Mouse (Mus musculus) limb, embryonic 14.5 days (tissue): ENCODE measurements at regions not wholly inside any gene's neighbourhood (a gene's known extent, or its start where the extent isn't known, plus 50 kb on each side); places are given as distances from the start of the nearest gene placed in this dataset.

Experiments used
- ATAC-seq: fragments of 200-750 bp; cut with Nextera tagmentation; 2 replicates; pipeline ENCODE4 v1.8.0; 2017; ENCODE audit warnings: low read depth, moderate number of reproducible peaks, moderate TSS enrichment; ENCODE audit not compliant: low FRiP score
- DNase-seq: peaks from one replicate; pipeline ENCODE4 v3.0.0-alpha.2; 2015; ENCODE audit warnings: low spot score
- H3K27ac ChIP-seq: fragments of 300-500 bp; sonication (generic); replicated peaks from 2 replicates; pipeline ENCODE4 v1.5.1; 2014; ENCODE audit warnings: low read depth, mild to moderate bottlenecking, low read length, moderate library complexity, mixed read lengths
- H3K27me3 ChIP-seq: fragments of 300-500 bp; sonication (generic); 2 replicates; pipeline ENCODE4 v1.6.1; 2014; ENCODE audit warnings: low read length, mixed read lengths; ENCODE audit not compliant: control insufficient read depth, insufficient read depth
- H3K36me3 ChIP-seq: fragments of 300-500 bp; sonication (generic); 2 replicates; pipeline ENCODE4 v1.6.1; 2014; ENCODE audit warnings: mild to moderate bottlenecking, low read length, moderate library complexity, mixed read lengths; ENCODE audit not compliant: control insufficient read depth, insufficient read depth
- H3K4me1 ChIP-seq: fragments of 300-500 bp; sonication (generic); 2 replicates; pipeline ENCODE4 v1.6.1; 2014; ENCODE audit warnings: antibody characterized with exemption, low read length, mixed read lengths; ENCODE audit not compliant: control insufficient read depth, insufficient read depth
- H3K4me2 ChIP-seq: fragments of 300-500 bp; sonication (generic); replicated peaks from 2 replicates; pipeline ENCODE4 v1.6.1; 2014; ENCODE audit warnings: low read depth, mild to moderate bottlenecking, low read length, moderate library complexity; ENCODE audit not compliant: severe bottlenecking
- H3K4me3 ChIP-seq: fragments of 300-500 bp; sonication (generic); replicated peaks from 2 replicates; pipeline ENCODE4 v1.5.1; 2014; ENCODE audit warnings: low read length
- H3K9ac ChIP-seq: fragments of 300-500 bp; sonication (generic); 2 replicates; pipeline ENCODE4 v1.6.1; 2014; ENCODE audit warnings: mild to moderate bottlenecking, low read depth, low read length, moderate library complexity; ENCODE audit not compliant: severe bottlenecking
- H3K9me3 ChIP-seq: fragments of 300-500 bp; sonication (generic); 2 replicates; pipeline ENCODE4 v1.6.1; 2016; ENCODE audit warnings: low read length; ENCODE audit not compliant: control insufficient read depth
- POLR2A ChIP-seq: fragments of 200-500 bp; IDR thresholded peaks from 2 replicates; pipeline ENCODE4 v1.8.0; 2012; ENCODE audit warnings: inconsistent platforms, mild to moderate bottlenecking, moderate library complexity, borderline replicate concordance; ENCODE audit not compliant: insufficient read depth, insufficient read length; ENCODE audit errors: extremely low read depth
- WGBS: fragments of 180-500 bp; shearing (Covaris S2); extraction: QIAGEN DNeasy Blood & Tissue Kit; methylation state at CpG from one replicate; pipeline ENCODE4 v1.1.7; 2014; 5-methylcytosine and 5-hydroxymethylcytosine counted together

DNA sequence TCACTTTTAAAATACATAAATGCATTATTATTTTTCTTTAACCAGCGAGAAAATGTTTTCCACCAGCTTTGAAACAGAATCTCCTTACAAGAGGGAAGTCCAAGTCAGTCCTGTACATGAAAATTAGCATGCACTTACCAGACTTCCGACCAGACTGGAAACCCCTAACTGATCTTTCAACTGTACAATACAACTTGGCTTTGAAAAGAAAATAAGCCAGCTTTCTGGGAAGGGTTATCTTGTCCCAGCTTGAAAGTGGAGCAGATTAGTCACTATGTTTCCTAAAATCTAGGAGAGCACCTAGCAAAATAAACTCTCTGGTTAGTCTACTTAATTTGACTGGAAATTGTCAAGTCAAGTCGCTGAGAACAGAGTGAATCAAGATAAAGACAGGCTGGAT, 1110.1 kb downstream of the Gsdmc2 start:
- Histone ChIP-seq H3K9me3 (no peaks in the 10 kb centered on the region), H3K36me3 (no peaks in the 10 kb centered on the region), H3K27ac (no peak overlapping the region), H3K4me1 (no peaks in the 10 kb centered on the region), H3K9ac (no peak overlapping the region), H3K4me2 (no peak overlapping the region), H3K4me3 (no peak overlapping the region), H3K27me3 (no peaks in the 10 kb centered on the region)
- WGBS = 86% methylated on average over 3 of the region's 3 CpGs
- ATAC-seq (no peak), DNase-seq (no peak)
- no peak for TF ChIP-seq POLR2A

GRCm38 (mm10) chr15:62730524-62730923, 1114.5 kb downstream of the Gsdmc2 start:
- ATAC-seq (no peak), DNase-seq (no peak)
- Histone ChIP-seq H3K4me2 (no peak overlapping the region), H3K9me3 (no peaks in the 10 kb centered on the region), H3K27ac (no peak overlapping the region), H3K27me3 (no peaks in the 10 kb centered on the region), H3K4me1 (no peaks in the 10 kb centered on the region), H3K4me3 (no peak overlapping the region), H3K36me3 (no peaks in the 10 kb centered on the region), H3K9ac (no peak overlapping the region)
- WGBS = 72% methylated on average over 3 of the region's 3 CpGs
- no peak for TF ChIP-seq POLR2A

DNA sequence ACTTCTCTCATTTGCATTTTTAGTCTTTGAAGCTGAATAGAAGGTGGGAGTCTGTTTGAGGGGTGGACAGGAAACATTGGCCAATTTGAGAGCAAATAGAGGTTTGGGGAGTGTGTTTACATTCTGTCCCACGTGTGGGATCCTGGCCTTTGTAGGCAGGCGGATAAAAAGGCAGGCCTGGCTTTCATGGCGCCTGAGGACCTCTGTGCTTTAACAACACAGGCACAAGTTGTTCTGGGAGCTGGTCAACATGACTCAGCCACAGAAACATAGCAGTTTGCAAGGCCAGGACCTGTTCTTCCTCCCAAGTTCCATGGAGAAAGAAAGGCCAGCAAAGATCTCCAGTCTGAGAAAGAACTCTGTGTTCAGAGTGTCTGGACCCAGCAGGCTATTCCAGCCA, 1130.7 kb downstream of the Gsdmc2 start:
- no peak for DNase-seq
- ATAC-seq = no peak
- Histone ChIP-seq H3K4me1 (no peaks in the 10 kb centered on the region), H3K27ac (no peak overlapping the region), H3K4me3 (no peak overlapping the region), H3K9me3 (no peaks in the 10 kb centered on the region), H3K9ac (no peak overlapping the region), H3K4me2 (no peak overlapping the region), H3K36me3 (no peaks in the 10 kb centered on the region), H3K27me3 (no peaks in the 10 kb centered on the region)
- 23% methylated on average over 3 of the region's 3 CpGs for WGBS
- TF ChIP-seq POLR2A = no peak

- no peak for ATAC-seq
- Histone ChIP-seq H3K36me3 (no peaks in the 10 kb centered on the region), H3K9ac (no peak overlapping the region), H3K4me1 (no peaks in the 10 kb centered on the region), H3K4me2 (no peak overlapping the region), H3K27me3 (no peaks in the 10 kb centered on the region), H3K27ac (no peak overlapping the region), H3K9me3 (no peaks in the 10 kb centered on the region), H3K4me3 (no peak overlapping the region)
- WGBS = 85% methylated on average over 9 of the region's 9 CpGs
- DNase-seq = no peak
- TF ChIP-seq POLR2A = no peak
Measured at GRCm38 (mm10) chr15:62712543-62713131, 1132.3 kb downstream of the Gsdmc2 start.

DNA sequence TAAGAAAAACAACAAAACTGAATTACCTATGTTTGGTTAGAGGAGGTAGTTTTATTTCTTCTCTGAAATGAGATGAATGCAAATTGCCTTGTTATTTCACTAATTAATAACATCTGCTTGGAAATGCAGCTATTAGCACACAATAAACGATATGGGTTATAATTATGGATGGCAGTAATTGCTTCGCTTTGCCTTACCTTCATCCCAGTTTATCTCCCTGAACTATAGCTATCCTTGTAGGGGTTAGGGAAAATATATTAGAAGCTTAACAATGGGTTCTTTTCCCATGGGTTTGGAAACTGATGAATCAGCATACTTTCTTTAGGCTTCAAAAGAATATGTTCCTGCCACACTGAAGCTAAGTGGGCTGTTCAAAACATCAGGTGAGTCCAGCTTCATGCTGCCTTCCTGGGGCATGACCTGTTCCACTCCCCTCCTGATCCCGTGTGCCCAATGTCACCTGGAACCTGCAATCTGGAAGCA, 1132.9 kb downstream of the Gsdmc2 start:
- ATAC-seq (no peak), DNase-seq (no peak)
- Histone ChIP-seq H3K27ac (no peak overlapping the region), H3K9me3 (no peaks in the 10 kb centered on the region), H3K9ac (no peak overlapping the region), H3K4me1 (no peaks in the 10 kb centered on the region), H3K27me3 (no peaks in the 10 kb centered on the region), H3K36me3 (no peaks in the 10 kb centered on the region), H3K4me3 (no peak overlapping the region), H3K4me2 (no peak overlapping the region)
- 57% methylated on average over 3 of the region's 3 CpGs for WGBS
- no peak for TF ChIP-seq POLR2A

DNA sequence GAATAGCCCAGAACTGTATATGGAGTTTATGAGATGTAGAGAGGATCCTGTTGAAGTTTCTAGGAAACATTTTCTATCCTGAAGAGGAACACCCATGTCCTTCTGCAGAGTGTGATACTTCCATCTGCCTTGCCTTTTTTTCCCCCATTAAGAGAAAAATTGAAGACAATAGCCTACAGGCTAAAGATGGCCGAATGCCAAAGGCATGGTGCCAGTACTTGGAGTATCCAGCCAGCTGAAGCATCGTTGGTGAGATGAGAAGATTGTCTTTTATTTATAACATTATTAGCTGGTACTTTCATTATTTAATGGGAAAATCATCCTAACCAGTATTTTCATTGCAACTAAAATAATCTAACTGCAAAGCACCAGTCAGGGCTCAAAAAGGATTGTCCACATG, 1135.4 kb downstream of the Gsdmc2 start:
- H3K27me3 ChIP-seq = no peaks in the 10 kb centered on the region
- no peak overlapping the region for H3K9ac ChIP-seq
- no peaks in the 10 kb centered on the region for H3K4me1 ChIP-seq
- no peaks in the 10 kb centered on the region for H3K36me3 ChIP-seq
- no peak for ATAC-seq
- 76% methylated on average over 2 of the region's 2 CpGs for WGBS
- TF ChIP-seq POLR2A = no peak
- H3K27ac ChIP-seq = no peak overlapping the region
- DNase-seq = peak; percentile 8
- no peak overlapping the region for H3K4me2 ChIP-seq
- H3K9me3 ChIP-seq = no peaks in the 10 kb centered on the region
- H3K4me3 ChIP-seq = no peak overlapping the region
